In the genomic region with DNA sequence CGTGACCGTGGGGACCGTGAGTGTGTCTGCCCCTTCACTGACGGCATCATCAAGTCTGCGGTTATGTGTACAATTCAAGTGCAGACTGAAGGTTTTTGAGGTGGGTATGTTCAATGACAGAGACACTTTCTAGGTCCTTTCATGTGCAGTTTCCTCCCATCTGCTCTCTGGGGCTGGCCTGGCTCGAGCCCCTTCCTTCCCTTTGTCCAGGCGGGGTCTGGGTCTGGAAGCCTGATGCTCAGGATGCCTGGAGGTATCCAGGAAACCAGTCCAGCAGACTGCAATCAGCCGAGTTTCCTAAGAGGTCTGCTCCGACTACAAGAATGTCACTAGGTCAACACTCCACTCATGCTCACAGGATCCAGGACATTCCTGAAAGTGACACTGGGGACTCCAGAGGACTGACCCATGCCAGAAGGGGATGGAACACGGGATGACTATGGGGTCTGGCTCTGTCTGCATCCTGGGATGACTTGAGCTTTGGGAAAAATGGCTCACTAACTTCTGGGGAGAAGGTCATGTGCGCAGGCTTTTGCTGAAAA, we compare ENCODE assay signal across 17 mouse cellular contexts. TPM values are rescaled to one million over a fixed set of nuclear protein-coding genes. Genes with fewer than 3 reads are reported as not detected.
"Had no signal": no experiment of that assay in that cellular context is flagged by ENCODE, and none has a peak within 500 bp of the region (broad histone marks: within the 10 kb centered on the region; RNA-seq: fewer than 3 reads in every experiment).

No protein-coding gene starts in this region.

- H3K4me2 ChIP-seq: kidney, embryonic 15.5 days; limb, embryonic 13.5 days; liver, embryonic 11.5 days; liver, embryonic 15.5 days; lung, embryonic 15.5 days; neural tube, embryonic 13.5 days had no signal

- H3K4me1 ChIP-seq: kidney, embryonic 15.5 days; limb, embryonic 13.5 days; liver, embryonic 15.5 days; lung, embryonic 15.5 days; neural tube, embryonic 13.5 days had no signal

- DNase-seq: kidney, adult 2 months; kidney, postnatal 14 days; left cerebral cortex, postnatal 4 days; midbrain, embryonic 14.5 days; retina, postnatal 1 day; right cerebral cortex, postnatal 4 days; spleen, adult 18-20 months; thymus, postnatal 36 days had no signal

- H3K27me3 ChIP-seq: kidney, embryonic 15.5 days; limb, embryonic 13.5 days; liver, embryonic 15.5 days; lung, embryonic 15.5 days; neural tube, embryonic 13.5 days had no signal

- H3K4me3 ChIP-seq: kidney, embryonic 15.5 days; limb, embryonic 13.5 days; liver, embryonic 15.5 days; lung, embryonic 15.5 days; neural tube, embryonic 13.5 days had no signal

- H3K27ac ChIP-seq: kidney, embryonic 15.5 days; limb, embryonic 13.5 days; liver, embryonic 15.5 days; lung, embryonic 15.5 days; neural tube, embryonic 13.5 days had no signal

- H3K9ac ChIP-seq: kidney, embryonic 15.5 days; limb, embryonic 13.5 days; liver, embryonic 15.5 days; lung, embryonic 15.5 days; neural tube, embryonic 13.5 days had no signal

- H3K9me3 ChIP-seq: kidney, embryonic 15.5 days; limb, embryonic 13.5 days; liver, embryonic 15.5 days; lung, embryonic 15.5 days; neural tube, embryonic 13.5 days had no signal

RNA-seq across cellular contexts. Expression of a gene that starts 42.6 kb away (rescaled TPM):
- total RNA-seq: layer of hippocampus, postnatal 14 days; left cerebral cortex, postnatal 10 days; left cerebral cortex, postnatal 4 days had no signal
- polyA plus RNA-seq: liver, embryonic 11.5 days; liver, embryonic 15.5 days; thymus, postnatal 0 days had no signal
